Mouse (Mus musculus): Measurements from ENCODE around the gene Bend3. TPM values are rescaled to one million over a fixed set of nuclear protein-coding genes. Genes with fewer than 3 reads are reported as not detected.

Gene Bend3
- 1 to 10 TPM; 6.1 to 6.9 (median 6.4) TPM for total RNA-seq (2022)

- DNase-seq, result peak; percentile 42
These were observed at the start of gene Bend3 for GRCm38 (mm10) chr10:43478751-43479435. Gene Bend3, plus strand, starts transcription at chr10:43478831.

- DNase-seq, result no peak
These were observed 48.0 kb upstream of the Bend3 start for GRCm38 (mm10) chr10:43430606-43431005.

GRCm38 (mm10) chr10:43434326-43434725 lies 44.3 kb upstream of the Bend3 start:
- DNase-seq, result no peak

- DNase-seq, result no peak
These were observed 42.9 kb upstream of the Bend3 start for GRCm38 (mm10) chr10:43435757-43436156.

GRCm38 (mm10) chr10:43439492-43439941 lies 39.1 kb upstream of the Bend3 start:
- no peak for DNase-seq

GRCm38 (mm10) chr10:43440050-43440449 lies 38.6 kb upstream of the Bend3 start:
- no peak for DNase-seq

GRCm38 (mm10) chr10:43440981-43441740 lies 37.5 kb upstream of the Bend3 start:
- DNase-seq, result no peak

- no peak for DNase-seq
These were observed 30.0 kb upstream of the Bend3 start for GRCm38 (mm10) chr10:43448656-43449055.

- DNase-seq, result peak; percentile 45
These were observed 26.6 kb upstream of the Bend3 start for GRCm38 (mm10) chr10:43451848-43452662.

- no peak for DNase-seq
These were observed 26.0 kb upstream of the Bend3 start for GRCm38 (mm10) chr10:43452663-43452996.

- DNase-seq, result no peak
These were observed 24.4 kb upstream of the Bend3 start for GRCm38 (mm10) chr10:43454219-43454618.

- no peak for DNase-seq
These were observed 24.0 kb upstream of the Bend3 start for GRCm38 (mm10) chr10:43454671-43455070.

- DNase-seq, result no peak
These were observed 15.8 kb upstream of the Bend3 start for GRCm38 (mm10) chr10:43462821-43463220.

- DNase-seq, result no peak
These were observed 15.4 kb upstream of the Bend3 start for GRCm38 (mm10) chr10:43463227-43463626.

GRCm38 (mm10) chr10:43466223-43466622 lies 12.4 kb upstream of the Bend3 start:
- DNase-seq, result no peak

GRCm38 (mm10) chr10:43467659-43468058 lies 11.0 kb upstream of the Bend3 start:
- DNase-seq, result no peak

- DNase-seq, result no peak
These were observed 10.3 kb upstream of the Bend3 start for GRCm38 (mm10) chr10:43468293-43468692.

GRCm38 (mm10) chr10:43475376-43475775 lies 3.3 kb upstream of the Bend3 start:
- DNase-seq, result no peak

GRCm38 (mm10) chr10:43477459-43477858 lies 1.2 kb upstream of the Bend3 start:
- DNase-seq, result no peak

- peak; percentile 56 for DNase-seq
These were observed 558 bp upstream of the Bend3 start for GRCm38 (mm10) chr10:43477865-43478681.

GRCm38 (mm10) chr10:43479436-43480157 lies 966 bp downstream of the Bend3 start:
- peak; percentile 78 for DNase-seq
